Mouse (Mus musculus) thymus, adult 2 months (tissue): ENCODE data around the gene Gipc2.

Experiments
- CTCF ChIP-seq: fragments of 200-500 bp; IDR thresholded peaks from 2 replicates; pipeline ENCODE4 v1.5.1; 2012; ENCODE audit warnings: mild to moderate bottlenecking, control low read depth, low read length, moderate library complexity, borderline replicate concordance; ENCODE audit not compliant: control insufficient read depth, poor library complexity, insufficient read depth; ENCODE audit errors: extremely low read depth
- POLR2A ChIP-seq: fragments of 200-500 bp; IDR thresholded peaks from 2 replicates; pipeline ENCODE4 v1.6.1; 2012; ENCODE audit warnings: mild to moderate bottlenecking, low read length, control low read depth, moderate library complexity; ENCODE audit not compliant: control insufficient read depth, poor library complexity, insufficient read depth; ENCODE audit errors: extremely low read depth

- TF ChIP-seq CTCF, result no peak
- TF ChIP-seq POLR2A, result no peak
These were observed 23.3 kb upstream of the Gipc2 start for GRCm38 (mm10) chr3:152189306-152189705.
